25 mouse cellular contexts compared by ENCODE assay signal in the genomic region with DNA sequence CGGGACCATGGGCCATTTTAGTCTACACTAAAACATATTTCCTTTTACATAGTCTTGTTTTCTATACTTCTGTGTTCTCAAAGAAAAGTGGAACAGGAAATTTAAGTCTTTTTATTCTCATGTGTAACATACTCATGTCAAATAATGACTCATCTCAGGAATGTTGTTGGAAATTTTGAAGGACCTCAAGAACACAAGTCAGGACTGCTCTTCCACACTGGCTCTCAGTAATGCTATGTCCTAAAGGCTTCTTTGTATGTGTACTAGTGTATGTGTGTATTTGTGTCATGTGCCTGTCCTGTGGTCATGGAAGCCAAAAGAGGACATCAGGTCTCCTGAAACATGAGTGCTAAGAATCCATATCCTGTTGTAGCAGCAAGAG. TPM values are rescaled to one million over a fixed set of nuclear protein-coding genes. Genes with fewer than 3 reads are reported as not detected.
DNase-seq lines count a peak whose midpoint lies in the region; ATAC-seq and TF ChIP-seq lines count a peak whose summit lies in the region.
"Had no signal": no experiment of that assay in that cellular context is flagged by ENCODE, and none has a peak within 500 bp of the region (broad histone marks: within the 10 kb centered on the region; RNA-seq: fewer than 3 reads in every experiment).

No protein-coding gene starts in this region.

- H3K27ac ChIP-seq in lung, embryonic 14.5 days (ENCODE audit: low read depth), result peak overlapping the region; percentile 46; the same call in 1 of the 2 replicates
- H3K27ac ChIP-seq in midbrain, embryonic 15.5 days, result no peak overlapping the region
- H3K27ac ChIP-seq: embryonic facial prominence, embryonic 10.5 days; forebrain, embryonic 10.5 days; hindbrain, embryonic 12.5 days; kidney, postnatal 0 days; left cerebral cortex, adult 2 months; liver, embryonic 13.5 days; neural tube, embryonic 15.5 days had no signal

- H3K27me3 ChIP-seq in lung, embryonic 14.5 days (ENCODE audit: insufficient read depth, low read length), result no peaks in the 10 kb centered on the region
- H3K27me3 ChIP-seq in myocyte (ENCODE audit: control insufficient read depth, insufficient read depth, insufficient read length), result no peaks in the 10 kb centered on the region
- no peaks in the 10 kb centered on the region for H3K27me3 ChIP-seq in midbrain, embryonic 15.5 days (replicated peaks)
- H3K27me3 ChIP-seq: hindbrain, embryonic 12.5 days; liver, embryonic 13.5 days; neural tube, embryonic 15.5 days had no signal

- TF ChIP-seq CTCF in lung, embryonic 14.5 days (IDR thresholded peaks at IDR 0.05; ENCODE audit: low read depth), result no peak

- ATAC-seq in lung, embryonic 14.5 days (ENCODE audit: insufficient read depth), result no peak
- no peak for ATAC-seq in midbrain, embryonic 15.5 days (replicated peaks)
- ATAC-seq: forebrain, embryonic 16.5 days; midbrain, embryonic 16.5 days had no signal

- H3K4me1 ChIP-seq in lung, embryonic 14.5 days (ENCODE audit: insufficient read depth), result no peaks in the 10 kb centered on the region
- H3K4me1 ChIP-seq in midbrain, embryonic 15.5 days, result no peaks in the 10 kb centered on the region
- H3K4me1 ChIP-seq: embryonic facial prominence, embryonic 10.5 days; forebrain, embryonic 10.5 days; hindbrain, embryonic 12.5 days; neural tube, embryonic 15.5 days had no signal

- WGBS in lung, embryonic 14.5 days, result 64% methylated on average over 1 of the region's 1 CpGs
- 97% methylated on average over 1 of the region's 1 CpGs for WGBS in midbrain, embryonic 15.5 days

- no peak overlapping the region for H3K9ac ChIP-seq in lung, embryonic 14.5 days
- H3K9ac ChIP-seq in midbrain, embryonic 15.5 days, result no peak overlapping the region
- H3K9ac ChIP-seq: hindbrain, embryonic 12.5 days; liver, embryonic 13.5 days; neural tube, embryonic 15.5 days had no signal

- H3K4me3 ChIP-seq in lung, embryonic 14.5 days (ENCODE audit: low read depth, low read length), result no peak overlapping the region
- no peak overlapping the region for H3K4me3 ChIP-seq in myocyte
- H3K4me3 ChIP-seq in midbrain, embryonic 15.5 days, result no peak overlapping the region
- H3K4me3 ChIP-seq: embryonic facial prominence, embryonic 10.5 days; forebrain, embryonic 10.5 days; hindbrain, embryonic 12.5 days; left cerebral cortex, adult 2 months; liver, embryonic 13.5 days; neural tube, embryonic 15.5 days had no signal

- no peak overlapping the region for H3ac ChIP-seq in myocyte (ENCODE audit: control insufficient read depth, insufficient read length)

- no peaks in the 10 kb centered on the region for H3K79me2 ChIP-seq in myocyte (ENCODE audit: control insufficient read depth, insufficient read depth)

- no peak overlapping the region for H3K4me2 ChIP-seq in lung, embryonic 14.5 days
- peak overlapping the region; percentile 46 for H3K4me2 ChIP-seq in myocyte (ENCODE audit: low read depth)
- H3K4me2 ChIP-seq in midbrain, embryonic 15.5 days, result no peak overlapping the region
- H3K4me2 ChIP-seq: hindbrain, embryonic 12.5 days; liver, embryonic 13.5 days; neural tube, embryonic 15.5 days had no signal

- TF ChIP-seq POLR2A in myocyte (IDR thresholded peaks at IDR 0.05; ENCODE audit: insufficient read length, low read depth), result no peak

- peaks cover 9% of the 10 kb centered on the region for H3K9me3 ChIP-seq in lung, embryonic 14.5 days (ENCODE audit: low read depth, low read length)
- H3K9me3 ChIP-seq in midbrain, embryonic 15.5 days, result no peaks in the 10 kb centered on the region
- H3K9me3 ChIP-seq: neural tube, embryonic 15.5 days had no signal

- H3K36me3 ChIP-seq in lung, embryonic 14.5 days (ENCODE audit: insufficient read depth), result peaks cover 13% of the 10 kb centered on the region
- H3K36me3 ChIP-seq in myocyte (ENCODE audit: control insufficient read depth, insufficient read depth), result peaks cover 14% of the 10 kb centered on the region
- H3K36me3 ChIP-seq in midbrain, embryonic 15.5 days (replicated peaks), result peaks cover 9% of the 10 kb centered on the region

- no peak for DNase-seq in lung, embryonic 14.5 days
- no peak for DNase-seq in lung, adult 18-20 months
- DNase-seq in 3T3-L1 (ENCODE audit: low read depth, low spot score), result peak; percentile 56
- peak; percentile 27 for DNase-seq in CD4-positive, CD25-positive, alpha-beta regulatory T cell, adult 2 months (ENCODE audit: low read depth, low spot score)
- no peak for DNase-seq in layer of hippocampus, postnatal 36 days
- DNase-seq: adrenal gland, adult 2 months; cerebellum, adult 11 months; cerebellum, adult 9-11 months; gastrocnemius, postnatal 14 days; heart, adult 11 months; kidney, adult 2 months; layer of hippocampus, adult 9-11 months; liver, embryonic 13.5 days; right cerebral cortex, adult 18-20 months; right cerebral cortex, postnatal 4 days had no signal

TF ChIP-seq in myocyte, 11 proteins besides CTCF, POLR2A, EP300 and RAD21:
- TF ChIP-seq MAX (IDR thresholded peaks at IDR 0.05; ENCODE audit: low read depth) (no peak), SRF (IDR thresholded peaks at IDR 0.05; ENCODE audit: control insufficient read depth, insufficient read length, low read depth) (no peak), REST (IDR thresholded peaks at IDR 0.05; ENCODE audit: insufficient read depth, insufficient read length) (no peak), USF1 (IDR thresholded peaks at IDR 0.05; ENCODE audit: low read depth) (no peak)

RNA-seq across cellular contexts. Expression of a gene that starts 11.7 kb away (rescaled TPM):
- 28.8 and 31.5 TPM in 2 replicates for polyA plus RNA-seq in lung, embryonic 14.5 days (2014; fragmentation: Nextera tagmentation; extraction: Ambion mirVana)
- polyA plus RNA-seq in myocyte (2012; fragmentation: generic; extraction: Trizol), result 16.3 TPM
- 10 to 100 TPM; 21.3 to 23.9 TPM for total RNA-seq in layer of hippocampus, postnatal 36 days (2021)
- polyA plus RNA-seq in midbrain, embryonic 15.5 days (2015; fragmentation: Nextera tagmentation; extraction: Ambion mirVana), result 16.5 and 17.8 TPM in 2 replicates

Comparison
In these comparisons a context has a peak if more than half of its experiments do, and no peak if none do; other contexts are left out.
1. DNase-seq: peak in 3T3-L1 (single experiment) and CD4-positive, CD25-positive, alpha-beta regulatory T cell, adult 2 months (single experiment); none in lung, embryonic 14.5 days (single experiment), lung, adult 18-20 months (0 of 2) and layer of hippocampus, postnatal 36 days (0 of 2).